Mouse (Mus musculus): ENCODE data around the gene Xrcc5. TPM values are rescaled to one million over a fixed set of nuclear protein-coding genes. Genes with fewer than 3 reads are reported as not detected.

Xrcc5 gene
- polyA plus RNA-seq (2012; rRNA removed), result 4.0 and 4.7 TPM in 2 replicates

DNA sequence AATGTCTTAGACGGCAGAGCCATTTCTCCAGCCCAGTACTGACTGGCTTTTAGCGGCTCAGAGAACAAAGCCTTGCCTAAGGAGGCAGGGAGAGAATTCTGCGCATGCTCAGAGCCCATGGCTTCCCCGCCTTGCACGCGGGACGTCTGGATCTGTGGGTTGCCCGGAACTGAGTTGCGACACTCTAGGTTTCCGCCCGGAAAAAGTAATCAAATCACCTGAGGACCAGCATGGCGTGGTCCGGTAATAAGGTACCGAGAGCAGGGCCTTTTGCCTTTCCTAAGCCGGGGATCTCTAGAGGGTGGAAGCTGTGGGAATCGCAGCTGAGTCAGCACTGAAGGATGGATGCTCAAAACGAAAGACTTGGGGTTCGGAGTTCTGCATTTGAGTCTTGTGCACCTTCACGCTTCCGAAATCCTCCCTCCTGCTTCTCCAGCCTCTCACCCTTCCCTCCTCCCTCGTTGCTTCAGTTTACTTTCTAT, at the start of gene Xrcc5:
Xrcc5 (plus strand) TSS at position 105 of the 482 bp plus-strand sequence.
- Histone ChIP-seq H3K36me3 (ENCODE audit: control insufficient read depth, insufficient read depth, low read length) (no peaks in the 10 kb centered on the region), H3K4me1 (replicated peaks; ENCODE audit: control insufficient read depth, insufficient read depth, low read length) (no peaks in the 10 kb centered on the region), H3K27ac (ENCODE audit: control insufficient read depth, insufficient read depth, low read length) (peak within 1 kb of the TSS; percentile 84), H3K4me3 (ENCODE audit: control insufficient read depth, insufficient read depth, low read length) (peak within 1 kb of the TSS; percentile 99), H3K27me3 (ENCODE audit: control insufficient read depth, insufficient read depth, low read length) (no peaks in the 10 kb centered on the region)
- TF ChIP-seq CTCF (IDR thresholded peaks at IDR 0.05; ENCODE audit: borderline replicate concordance, control insufficient read depth, extremely low read depth, insufficient read depth, low read length, poor library complexity) (peak; percentile 19; the same call in 1 of the 2 replicates), POLR2A (IDR thresholded peaks at IDR 0.05; ENCODE audit: control insufficient read depth, extremely low read depth, insufficient read depth, low read length, poor library complexity) (0 out of 2 replicates have a peak, but pooled peaks have one; percentile 37)
- WGBS, result under 1% methylated on average over 21 of the region's 21 CpGs
- DNase-seq, result peak; percentile 88

- WGBS, result 93% methylated on average over 3 of the region's 3 CpGs
- H3K27ac ChIP-seq (ENCODE audit: control insufficient read depth, insufficient read depth, low read length), result no peak overlapping the region
- no peaks in the 10 kb centered on the region for H3K27me3 ChIP-seq (ENCODE audit: control insufficient read depth, insufficient read depth, low read length)
- no peak overlapping the region for H3K4me3 ChIP-seq (ENCODE audit: control insufficient read depth, insufficient read depth, low read length)
- no peaks in the 10 kb centered on the region for H3K4me1 ChIP-seq (replicated peaks; ENCODE audit: control insufficient read depth, insufficient read depth, low read length)
- no peaks in the 10 kb centered on the region for H3K36me3 ChIP-seq (ENCODE audit: control insufficient read depth, insufficient read depth, low read length)
- no peak for TF ChIP-seq CTCF (IDR thresholded peaks at IDR 0.05; ENCODE audit: borderline replicate concordance, control insufficient read depth, extremely low read depth, insufficient read depth, low read length, poor library complexity)
- no peak for TF ChIP-seq POLR2A (IDR thresholded peaks at IDR 0.05; ENCODE audit: control insufficient read depth, extremely low read depth, insufficient read depth, low read length, poor library complexity)
- no peak for DNase-seq
Observed at GRCm38 (mm10) chr1:72263099-72263498, 44.1 kb upstream of the Xrcc5 start.

- 98% methylated on average over 3 of the region's 3 CpGs for WGBS
- no peak for DNase-seq
- Histone ChIP-seq H3K27ac (ENCODE audit: control insufficient read depth, insufficient read depth, low read length) (no peak overlapping the region), H3K4me1 (replicated peaks; ENCODE audit: control insufficient read depth, insufficient read depth, low read length) (no peaks in the 10 kb centered on the region), H3K27me3 (ENCODE audit: control insufficient read depth, insufficient read depth, low read length) (no peaks in the 10 kb centered on the region), H3K36me3 (ENCODE audit: control insufficient read depth, insufficient read depth, low read length) (no peaks in the 10 kb centered on the region), H3K4me3 (ENCODE audit: control insufficient read depth, insufficient read depth, low read length) (no peak overlapping the region)
- TF ChIP-seq POLR2A (IDR thresholded peaks at IDR 0.05; ENCODE audit: control insufficient read depth, extremely low read depth, insufficient read depth, low read length, poor library complexity), result no peak
Observed at GRCm38 (mm10) chr1:72278085-72278484, 29.1 kb upstream of the Xrcc5 start.

- TF ChIP-seq CTCF (IDR thresholded peaks at IDR 0.05; ENCODE audit: borderline replicate concordance, control insufficient read depth, extremely low read depth, insufficient read depth, low read length, poor library complexity) (no peak), POLR2A (IDR thresholded peaks at IDR 0.05; ENCODE audit: control insufficient read depth, extremely low read depth, insufficient read depth, low read length, poor library complexity) (no peak)
- no peak for DNase-seq
- WGBS, result 93% methylated on average over 1 of the region's 1 CpGs
- Histone ChIP-seq H3K36me3 (ENCODE audit: control insufficient read depth, insufficient read depth, low read length) (no peaks in the 10 kb centered on the region), H3K27me3 (ENCODE audit: control insufficient read depth, insufficient read depth, low read length) (no peaks in the 10 kb centered on the region), H3K4me1 (replicated peaks; ENCODE audit: control insufficient read depth, insufficient read depth, low read length) (peaks cover 3% of the 10 kb centered on the region), H3K4me3 (ENCODE audit: control insufficient read depth, insufficient read depth, low read length) (no peak overlapping the region), H3K27ac (ENCODE audit: control insufficient read depth, insufficient read depth, low read length) (no peak overlapping the region)
Observed at GRCm38 (mm10) chr1:72282604-72283003, 24.6 kb upstream of the Xrcc5 start.

DNA sequence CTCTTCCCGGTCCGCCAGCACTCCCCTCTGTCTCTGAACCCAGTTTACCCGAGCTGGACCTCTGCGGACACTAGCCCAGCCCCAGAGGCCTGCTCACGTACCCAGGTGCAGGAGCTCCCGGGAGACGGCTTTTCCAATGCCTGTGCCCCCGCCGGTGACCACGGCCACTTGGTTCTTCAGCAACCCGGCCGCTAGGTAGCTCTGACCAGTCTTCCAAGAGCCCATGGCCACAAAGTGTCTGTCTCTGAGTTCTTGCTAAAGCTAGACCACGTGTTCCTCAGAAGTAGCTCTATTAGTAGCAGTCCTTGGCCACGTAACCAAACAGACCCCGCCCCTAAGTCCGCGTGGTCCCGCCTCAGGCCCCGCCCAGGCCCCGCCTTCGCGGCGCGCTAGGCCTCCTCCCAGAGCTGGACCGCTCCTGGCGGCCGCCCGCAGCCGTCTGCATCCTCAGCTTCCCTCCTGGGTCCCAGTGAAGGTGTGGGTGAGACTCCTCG, 23.2 kb upstream of the Xrcc5 start, which contains the start of the genes Pecr and Tmem169:
Pecr (minus strand) TSS at position 323 of the 494 bp plus-strand sequence.
Tmem169 (plus strand) TSS at position 378 of the 494 bp plus-strand sequence.
- 1% methylated on average over 30 of the region's 30 CpGs for WGBS
- DNase-seq, result peak; percentile 83
- Histone ChIP-seq H3K27me3 (ENCODE audit: control insufficient read depth, insufficient read depth, low read length) (no peaks in the 10 kb centered on the region), H3K4me1 (replicated peaks; ENCODE audit: control insufficient read depth, insufficient read depth, low read length) (peaks cover 3% of the 10 kb centered on the region), H3K4me3 (ENCODE audit: control insufficient read depth, insufficient read depth, low read length) (peak within 1 kb of the TSS; percentile 61), H3K27ac (ENCODE audit: control insufficient read depth, insufficient read depth, low read length) (no peak within 1 kb of the TSS), H3K36me3 (ENCODE audit: control insufficient read depth, insufficient read depth, low read length) (no peaks in the 10 kb centered on the region)
- TF ChIP-seq POLR2A (IDR thresholded peaks at IDR 0.05; ENCODE audit: control insufficient read depth, extremely low read depth, insufficient read depth, low read length, poor library complexity) (no peak), CTCF (IDR thresholded peaks at IDR 0.05; ENCODE audit: borderline replicate concordance, control insufficient read depth, extremely low read depth, insufficient read depth, low read length, poor library complexity) (no peak)

DNA sequence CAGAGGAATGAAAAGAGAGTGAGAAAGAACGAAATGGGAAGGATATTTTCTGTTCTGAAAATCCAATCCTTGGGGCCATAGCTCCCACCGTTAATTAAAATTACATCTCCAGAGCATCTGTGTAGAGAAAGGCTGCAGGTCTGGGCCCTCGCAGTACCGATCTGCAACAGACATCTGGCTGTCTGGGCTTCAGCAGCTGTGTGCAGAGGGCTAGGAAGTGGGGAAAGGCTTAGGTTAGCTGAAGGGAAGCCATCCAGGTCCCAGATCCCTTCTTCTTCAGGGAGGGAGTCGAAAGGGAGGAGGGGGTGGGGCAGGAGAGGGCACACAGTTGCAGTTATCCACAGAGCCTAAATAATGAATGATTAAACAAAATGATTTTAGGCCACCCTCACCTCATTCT, 22.7 kb upstream of the Xrcc5 start:
- Histone ChIP-seq H3K4me1 (replicated peaks; ENCODE audit: control insufficient read depth, insufficient read depth, low read length) (peaks cover 3% of the 10 kb centered on the region), H3K27ac (ENCODE audit: control insufficient read depth, insufficient read depth, low read length) (no peak overlapping the region), H3K36me3 (ENCODE audit: control insufficient read depth, insufficient read depth, low read length) (no peaks in the 10 kb centered on the region), H3K4me3 (ENCODE audit: control insufficient read depth, insufficient read depth, low read length) (no peak overlapping the region), H3K27me3 (ENCODE audit: control insufficient read depth, insufficient read depth, low read length) (no peaks in the 10 kb centered on the region)
- WGBS, result 11% methylated on average over 5 of the region's 5 CpGs
- TF ChIP-seq CTCF (IDR thresholded peaks at IDR 0.05; ENCODE audit: borderline replicate concordance, control insufficient read depth, extremely low read depth, insufficient read depth, low read length, poor library complexity) (no peak), POLR2A (IDR thresholded peaks at IDR 0.05; ENCODE audit: control insufficient read depth, extremely low read depth, insufficient read depth, low read length, poor library complexity) (no peak)
- no peak for DNase-seq

GRCm38 (mm10) chr1:72286904-72287303, 20.3 kb upstream of the Xrcc5 start:
- no peak for TF ChIP-seq POLR2A (IDR thresholded peaks at IDR 0.05; ENCODE audit: control insufficient read depth, extremely low read depth, insufficient read depth, low read length, poor library complexity)
- TF ChIP-seq CTCF (IDR thresholded peaks at IDR 0.05; ENCODE audit: borderline replicate concordance, control insufficient read depth, extremely low read depth, insufficient read depth, low read length, poor library complexity), result no peak
- Histone ChIP-seq H3K4me1 (replicated peaks; ENCODE audit: control insufficient read depth, insufficient read depth, low read length) (peaks cover 3% of the 10 kb centered on the region), H3K27ac (ENCODE audit: control insufficient read depth, insufficient read depth, low read length) (no peak overlapping the region), H3K27me3 (ENCODE audit: control insufficient read depth, insufficient read depth, low read length) (no peaks in the 10 kb centered on the region), H3K4me3 (ENCODE audit: control insufficient read depth, insufficient read depth, low read length) (no peak overlapping the region), H3K36me3 (ENCODE audit: control insufficient read depth, insufficient read depth, low read length) (no peaks in the 10 kb centered on the region)
- 85% methylated on average over 5 of the region's 5 CpGs for WGBS
- no peak for DNase-seq

Measured in thymus, adult 2 months (tissue).